Mouse (Mus musculus): ENCODE data around the gene Acmsd. TPM values are rescaled to one million over a fixed set of nuclear protein-coding genes. Genes with fewer than 3 reads are reported as not detected.

Gene Acmsd
- 0.07 and 0.46 TPM in 2 replicates for polyA plus RNA-seq (2016; fragmentation: Nextera tagmentation; extraction: Ambion mirVana)

- no peak for DNase-seq (ENCODE audit: extremely low spot score, low spot score)
- H3K36me3 ChIP-seq (replicated peaks) = no peaks in the 10 kb centered on the region
- no peaks in the 10 kb centered on the region for H3K9me3 ChIP-seq
- no peak within 1 kb of the TSS for H3K27ac ChIP-seq
- 94% methylated on average over 4 of the region's 4 CpGs for WGBS
- H3K27me3 ChIP-seq (ENCODE audit: poor library complexity, severe bottlenecking) = no peaks in the 10 kb centered on the region
- peaks cover 6% of the 10 kb centered on the region; the same call in 1 of the 2 replicates for H3K4me1 ChIP-seq
- no peak within 1 kb of the TSS for H3K4me3 ChIP-seq
Measured at GRCm38 (mm10) chr1:127729096-127729495, at the start of gene Acmsd. Gene Acmsd, plus strand, starts transcription at chr1:127729413.

DNA sequence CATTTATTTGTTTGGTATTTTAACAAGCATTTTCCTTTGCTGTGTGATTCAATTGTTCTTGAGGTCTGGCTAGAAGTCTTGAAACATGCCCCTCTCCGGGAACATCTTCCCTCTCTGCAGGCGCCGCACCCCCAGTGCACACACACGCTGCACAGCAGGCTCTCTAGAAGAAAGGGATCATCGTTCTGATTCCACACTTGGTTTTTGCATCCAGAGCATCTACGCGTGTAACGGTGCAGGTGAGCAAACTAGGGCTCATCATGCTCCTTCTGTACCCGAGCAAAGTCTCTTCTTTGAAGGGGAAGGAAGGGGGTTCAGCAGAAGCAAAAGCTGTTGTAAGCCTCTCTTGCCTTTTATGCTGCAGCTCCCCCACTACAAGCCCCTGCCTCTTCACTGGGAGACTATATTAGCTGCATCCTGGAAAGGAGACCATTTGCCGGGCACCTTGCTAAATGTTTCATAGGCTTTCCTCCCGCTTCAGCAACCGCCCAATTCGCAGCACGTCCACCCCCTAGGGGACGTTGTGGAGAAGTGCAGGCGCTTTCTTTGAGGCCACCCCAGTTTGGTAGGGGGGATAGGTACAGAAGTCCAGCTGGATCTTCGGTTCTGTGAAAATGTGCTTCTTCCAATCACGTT, 49.6 kb upstream of the Acmsd start, which contains the start of gene Tmem163:
Gene Tmem163, minus strand, starts transcription at position 51 of the 636 bp plus-strand sequence.
- H3K36me3 ChIP-seq (replicated peaks) = no peaks in the 10 kb centered on the region
- peak; percentile 64 for DNase-seq (ENCODE audit: extremely low spot score, low spot score)
- H3K27me3 ChIP-seq (ENCODE audit: poor library complexity, severe bottlenecking) = peaks cover 59% of the 10 kb centered on the region
- H3K27ac ChIP-seq = peak within 1 kb of the TSS; percentile 84
- H3K4me3 ChIP-seq = peak within 1 kb of the TSS; percentile 67
- 9% methylated on average over 18 of the region's 18 CpGs for WGBS
- peaks cover 45% of the 10 kb centered on the region for H3K4me1 ChIP-seq
- no peaks in the 10 kb centered on the region for H3K9me3 ChIP-seq

DNA sequence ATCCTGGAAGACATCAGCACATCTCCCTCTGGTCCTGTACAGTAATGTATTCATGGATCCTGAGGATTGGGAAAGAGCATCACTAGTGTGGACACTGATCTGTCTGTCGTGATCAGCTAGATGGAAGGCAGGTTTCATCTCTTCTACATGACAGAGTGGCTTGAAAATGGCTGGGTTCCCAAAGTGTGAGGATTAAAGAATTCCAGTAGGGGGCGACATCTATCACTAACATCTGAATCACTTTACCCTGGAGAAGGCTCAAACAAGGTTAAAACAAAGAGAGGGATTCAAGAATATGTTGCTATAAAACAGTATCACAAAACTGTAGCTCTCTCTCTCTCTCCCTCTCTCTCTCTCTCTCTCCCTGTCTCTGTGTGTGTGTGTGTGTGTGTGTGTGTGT, 32.7 kb upstream of the Acmsd start:
- Histone ChIP-seq H3K27me3 (ENCODE audit: poor library complexity, severe bottlenecking) (no peaks in the 10 kb centered on the region), H3K36me3 (replicated peaks) (no peaks in the 10 kb centered on the region), H3K9me3 (no peaks in the 10 kb centered on the region), H3K4me3 (no peak overlapping the region), H3K4me1 (no peaks in the 10 kb centered on the region), H3K27ac (no peak overlapping the region)
- WGBS = 19% methylated on average over 2 of the region's 2 CpGs
- no peak for DNase-seq (ENCODE audit: extremely low spot score, low spot score)

- Histone ChIP-seq H3K4me3 (no peak overlapping the region), H3K36me3 (replicated peaks) (no peaks in the 10 kb centered on the region), H3K4me1 (no peaks in the 10 kb centered on the region), H3K27ac (no peak overlapping the region), H3K9me3 (no peaks in the 10 kb centered on the region), H3K27me3 (ENCODE audit: poor library complexity, severe bottlenecking) (no peaks in the 10 kb centered on the region)
- 76% methylated on average over 1 of the region's 1 CpGs for WGBS
- DNase-seq (ENCODE audit: extremely low spot score, low spot score) = no peak
Measured at GRCm38 (mm10) chr1:127702187-127702586, 27.0 kb upstream of the Acmsd start.

DNA sequence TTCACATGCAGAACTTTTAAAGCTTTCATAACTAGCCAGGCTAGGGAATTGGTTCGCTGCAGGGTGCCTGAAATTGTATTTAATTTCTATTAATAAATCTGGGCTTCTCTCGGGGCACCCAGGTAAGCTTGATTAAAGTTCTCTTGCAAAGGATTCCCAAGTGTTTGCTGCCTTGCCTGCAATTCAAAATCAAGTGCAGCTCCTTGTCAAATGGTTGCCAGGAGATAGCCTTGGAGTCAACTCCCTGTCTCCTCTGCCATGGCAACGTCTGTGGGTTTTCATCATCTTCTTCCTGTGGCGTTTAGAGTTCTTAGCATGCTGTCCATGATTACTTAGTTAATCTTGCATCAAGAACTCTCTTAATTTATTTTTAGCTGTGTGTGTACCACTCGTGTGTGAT, 22.9 kb upstream of the Acmsd start:
- Histone ChIP-seq H3K27me3 (ENCODE audit: poor library complexity, severe bottlenecking) (no peaks in the 10 kb centered on the region), H3K36me3 (replicated peaks) (no peaks in the 10 kb centered on the region), H3K4me3 (no peak overlapping the region), H3K4me1 (no peaks in the 10 kb centered on the region), H3K9me3 (no peaks in the 10 kb centered on the region), H3K27ac (no peak overlapping the region)
- no peak for DNase-seq (ENCODE audit: extremely low spot score, low spot score)
- 86% methylated on average over 5 of the region's 5 CpGs for WGBS

- Histone ChIP-seq H3K36me3 (replicated peaks) (no peaks in the 10 kb centered on the region), H3K4me3 (no peak overlapping the region), H3K27me3 (ENCODE audit: poor library complexity, severe bottlenecking) (no peaks in the 10 kb centered on the region), H3K4me1 (no peaks in the 10 kb centered on the region), H3K27ac (no peak overlapping the region), H3K9me3 (no peaks in the 10 kb centered on the region)
- no peak for DNase-seq (ENCODE audit: extremely low spot score, low spot score)
- 94% methylated on average over 8 of the region's 8 CpGs for WGBS
Measured at GRCm38 (mm10) chr1:127716441-127716840, 12.8 kb upstream of the Acmsd start.

DNA sequence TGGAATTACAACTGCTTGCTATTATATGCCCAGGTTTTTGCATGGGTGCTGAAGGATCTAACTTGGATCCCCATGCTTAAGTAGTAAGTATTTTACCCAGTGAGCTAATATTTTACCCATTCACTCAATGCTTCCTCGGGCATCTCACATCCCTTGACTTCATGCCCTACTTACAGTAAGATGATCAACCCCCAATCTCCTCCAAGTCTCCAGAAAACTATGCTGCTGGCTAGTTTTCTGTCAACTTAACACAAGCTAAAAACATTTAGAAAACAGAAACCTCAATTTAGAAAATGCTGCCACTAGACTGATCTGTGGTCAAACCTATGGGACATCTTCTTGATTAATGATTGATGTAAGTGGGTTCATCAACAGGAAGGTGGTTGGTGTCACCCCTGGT, 10.9 kb upstream of the Acmsd start:
- Histone ChIP-seq H3K9me3 (no peaks in the 10 kb centered on the region), H3K27me3 (ENCODE audit: poor library complexity, severe bottlenecking) (no peaks in the 10 kb centered on the region), H3K36me3 (replicated peaks) (no peaks in the 10 kb centered on the region), H3K4me1 (no peaks in the 10 kb centered on the region), H3K27ac (no peak overlapping the region), H3K4me3 (no peak overlapping the region)
- no peak for DNase-seq (ENCODE audit: extremely low spot score, low spot score)
- 87% methylated on average over 1 of the region's 1 CpGs for WGBS

DNA sequence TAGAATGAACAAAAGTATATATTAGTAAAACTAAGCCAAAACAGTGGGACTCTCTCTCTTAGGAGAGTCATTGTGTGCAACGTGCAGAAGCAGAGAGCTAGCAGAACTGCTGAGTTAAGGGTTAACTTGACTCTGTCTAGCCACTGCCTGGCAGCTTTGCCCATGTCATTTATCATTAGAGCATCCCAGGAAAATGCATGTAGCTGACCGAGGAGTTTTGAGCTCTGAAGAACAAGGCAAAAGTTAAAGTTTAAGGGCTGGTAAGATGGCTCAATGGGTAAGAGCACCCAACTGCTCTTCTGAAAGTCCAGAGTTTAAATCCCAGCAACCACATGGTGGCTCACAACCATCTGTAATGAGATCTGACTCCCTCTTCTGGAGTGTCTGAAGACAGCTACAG, 5.6 kb upstream of the Acmsd start:
- Histone ChIP-seq H3K4me3 (no peak overlapping the region), H3K27ac (no peak overlapping the region), H3K4me1 (no peaks in the 10 kb centered on the region), H3K9me3 (no peaks in the 10 kb centered on the region), H3K36me3 (replicated peaks) (no peaks in the 10 kb centered on the region), H3K27me3 (ENCODE audit: poor library complexity, severe bottlenecking) (no peaks in the 10 kb centered on the region)
- DNase-seq (ENCODE audit: extremely low spot score, low spot score) = no peak
- WGBS = 63% methylated on average over 2 of the region's 2 CpGs

- Histone ChIP-seq H3K27me3 (ENCODE audit: poor library complexity, severe bottlenecking) (no peaks in the 10 kb centered on the region), H3K9me3 (no peaks in the 10 kb centered on the region), H3K27ac (no peak overlapping the region), H3K4me3 (no peak overlapping the region), H3K4me1 (peaks cover 6% of the 10 kb centered on the region; the same call in 1 of the 2 replicates), H3K36me3 (replicated peaks) (no peaks in the 10 kb centered on the region)
- DNase-seq (ENCODE audit: extremely low spot score, low spot score) = no peak
- 66% methylated on average over 3 of the region's 3 CpGs for WGBS
Measured at GRCm38 (mm10) chr1:127731086-127731485, 1.9 kb downstream of the Acmsd start.

GRCm38 (mm10) chr1:127732435-127732834, 3.2 kb downstream of the Acmsd start:
- Histone ChIP-seq H3K4me3 (no peak overlapping the region), H3K4me1 (peaks cover 6% of the 10 kb centered on the region; the same call in 1 of the 2 replicates), H3K27me3 (ENCODE audit: poor library complexity, severe bottlenecking) (no peaks in the 10 kb centered on the region), H3K27ac (no peak overlapping the region), H3K9me3 (no peaks in the 10 kb centered on the region), H3K36me3 (replicated peaks) (no peaks in the 10 kb centered on the region)
- 94% methylated on average over 3 of the region's 3 CpGs for WGBS
- DNase-seq (ENCODE audit: extremely low spot score, low spot score) = no peak

- Histone ChIP-seq H3K27ac (no peak overlapping the region), H3K27me3 (ENCODE audit: poor library complexity, severe bottlenecking) (no peaks in the 10 kb centered on the region), H3K4me3 (no peak overlapping the region), H3K36me3 (replicated peaks) (no peaks in the 10 kb centered on the region), H3K4me1 (peaks cover 6% of the 10 kb centered on the region; the same call in 1 of the 2 replicates), H3K9me3 (no peaks in the 10 kb centered on the region)
- DNase-seq (ENCODE audit: extremely low spot score, low spot score) = no peak
- WGBS = 78% methylated on average over 3 of the region's 3 CpGs
Measured at GRCm38 (mm10) chr1:127732841-127733240, 3.6 kb downstream of the Acmsd start.

DNA sequence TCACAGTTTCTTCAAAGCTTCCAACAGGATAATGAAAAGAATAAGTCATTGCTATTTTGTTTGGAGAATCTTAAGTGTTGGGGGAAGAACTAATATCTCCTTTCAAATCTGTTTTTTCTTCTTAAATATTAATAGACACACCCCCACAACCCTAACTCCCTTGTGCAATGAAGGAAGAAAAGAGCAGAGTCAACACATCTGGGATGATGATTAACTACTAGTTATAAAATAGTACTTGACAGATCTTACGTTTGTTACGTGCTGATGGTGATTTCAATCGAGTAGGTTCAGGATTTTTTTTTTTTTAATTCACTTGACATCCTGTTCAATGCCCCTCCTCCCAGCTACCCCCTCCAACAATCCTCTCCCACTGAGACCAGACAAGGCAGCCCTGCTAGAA, 6.1 kb downstream of the Acmsd start:
- 95% methylated on average over 3 of the region's 3 CpGs for WGBS
- Histone ChIP-seq H3K27me3 (ENCODE audit: poor library complexity, severe bottlenecking) (no peaks in the 10 kb centered on the region), H3K36me3 (replicated peaks) (no peaks in the 10 kb centered on the region), H3K4me1 (peaks cover 6% of the 10 kb centered on the region; the same call in 1 of the 2 replicates), H3K4me3 (no peak overlapping the region), H3K9me3 (no peaks in the 10 kb centered on the region), H3K27ac (no peak overlapping the region)
- no peak for DNase-seq (ENCODE audit: extremely low spot score, low spot score)

- no peak for DNase-seq (ENCODE audit: extremely low spot score, low spot score)
- Histone ChIP-seq H3K27me3 (ENCODE audit: poor library complexity, severe bottlenecking) (no peaks in the 10 kb centered on the region), H3K36me3 (replicated peaks) (no peaks in the 10 kb centered on the region), H3K4me1 (no peaks in the 10 kb centered on the region), H3K4me3 (no peak overlapping the region), H3K27ac (no peak overlapping the region), H3K9me3 (peaks cover 4% of the 10 kb centered on the region; the same call in 1 of the 2 replicates)
- 90% methylated on average over 11 of the region's 11 CpGs for WGBS
Measured at GRCm38 (mm10) chr1:127750401-127751102, 21.3 kb downstream of the Acmsd start.
